Mouse (Mus musculus) small intestine, adult 10 weeks (tissue): ENCODE data around the gene Coro1c. TPM values are rescaled to one million over a fixed set of nuclear protein-coding genes. Genes with fewer than 3 reads are reported as not detected.

ENCODE experiments used
- polyA plus RNA-seq: library from polyadenylated mRNA; stranded (reverse); fragments of 350-450 nt; fragmentation: Illumina TruSeq; extraction: RNeasy Lipid Tissue Mini Kit (QIAGEN cat#74804); gene quantifications from one replicate; pipeline ENCODE4 v1.2.3, GENCODE M21; 2014; ENCODE audit warnings: low replicate concordance

Coro1c gene
- 18.3 TPM for polyA plus RNA-seq

GRCm38 (mm10) chr5:113908592-113909441 is at the start of gene Coro1c:
Gene Coro1c, minus strand, starts transcription at chr5:113908758.

GRCm38 (mm10) chr5:113832490-113832901 is 76.1 kb downstream of the Coro1c start, which contains the start of gene Selplg:
Gene Selplg, minus strand, starts transcription at chr5:113832644.

GRCm38 (mm10) chr5:113800280-113800679 is 108.3 kb downstream of the Coro1c start, which contains the start of gene Tmem119:
Gene Tmem119, minus strand, starts transcription at chr5:113800516.

Other genes starting within 250 kb of the Coro1c start
- not detected for gene 1700069L16Rik, start 184.0 kb downstream of the Coro1c start, polyA plus RNA-seq
- gene Ficd, start 173.0 kb downstream of the Coro1c start, polyA plus RNA-seq: 1.6 TPM
- gene Sart3, start 136.2 kb downstream of the Coro1c start, polyA plus RNA-seq: 1.2 TPM
- 12.3 TPM for gene Iscu, start 136.0 kb downstream of the Coro1c start, polyA plus RNA-seq
- not detected for gene Tmem119, start 108.2 kb downstream of the Coro1c start, polyA plus RNA-seq
- gene Selplg, start 76.1 kb downstream of the Coro1c start, polyA plus RNA-seq: not detected
- 0.93 TPM for gene Ssh1, start 85.1 kb upstream of the Coro1c start, polyA plus RNA-seq
- 1.6 TPM for gene Dao, start 94.9 kb upstream of the Coro1c start, polyA plus RNA-seq
- 1.2 TPM for gene Usp30, start 156.7 kb upstream of the Coro1c start, polyA plus RNA-seq
- not detected for gene Svop, start 182.8 kb upstream of the Coro1c start, polyA plus RNA-seq
- not detected for gene Alkbh2, start 219.5 kb upstream of the Coro1c start, polyA plus RNA-seq
- 0.59 TPM for gene Ung, start 221.6 kb upstream of the Coro1c start, polyA plus RNA-seq
- gene Acacb, start 237.8 kb upstream of the Coro1c start, polyA plus RNA-seq: 0.26 TPM